Mouse (Mus musculus) liver, adult 2 months (tissue): ENCODE data around the gene Peli1.

Source experiments
- CTCF ChIP-seq: fragments of 200-500 bp; IDR thresholded peaks from 2 replicates; pipeline ENCODE4 v1.5.1; 2011; ENCODE audit warnings: low read depth, low read length, control low read depth
- POLR2A ChIP-seq: fragments of 200-500 bp; IDR thresholded peaks from 2 replicates; pipeline ENCODE4 v1.6.1; 2011; ENCODE audit warnings: low read length, control low read depth; ENCODE audit not compliant: insufficient read depth; ENCODE audit errors: extremely low read depth

GRCm38 (mm10) chr11:21174396-21174795, 83.3 kb downstream of the Peli1 start:
- TF ChIP-seq POLR2A, result no peak
- TF ChIP-seq CTCF, result no peak
